Mouse (Mus musculus): ENCODE data around the gene Onecut1. TPM values are rescaled to one million over a fixed set of nuclear protein-coding genes. Genes with fewer than 3 reads are reported as not detected.

Gene Onecut1
- polyA plus RNA-seq, 1 experiment, result 0.02 TPM

DNA sequence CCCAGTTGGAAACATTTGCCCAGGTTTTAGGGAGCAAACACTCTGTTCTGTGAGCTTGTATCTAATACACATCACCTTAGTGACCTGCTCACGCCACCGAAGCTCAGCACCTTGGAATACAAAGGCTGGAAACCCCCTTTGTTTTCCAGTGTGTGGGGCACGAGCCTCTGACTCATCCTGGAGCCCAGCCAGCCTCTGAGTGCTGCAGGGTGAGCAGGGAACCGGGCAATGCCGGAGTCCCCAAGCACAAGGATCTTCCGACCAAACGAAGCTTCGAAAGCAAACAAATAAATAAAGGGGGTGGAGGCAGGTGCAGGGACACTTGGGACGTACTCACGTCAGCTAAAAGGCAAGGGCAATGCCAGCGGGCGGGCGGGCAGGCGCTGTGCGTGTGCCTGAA is 47.5 kb downstream of the Onecut1 start:
- DNase-seq (ENCODE audit: extremely low spot score in 1 of 2, low spot score in 1 of 2), result no peak

DNA sequence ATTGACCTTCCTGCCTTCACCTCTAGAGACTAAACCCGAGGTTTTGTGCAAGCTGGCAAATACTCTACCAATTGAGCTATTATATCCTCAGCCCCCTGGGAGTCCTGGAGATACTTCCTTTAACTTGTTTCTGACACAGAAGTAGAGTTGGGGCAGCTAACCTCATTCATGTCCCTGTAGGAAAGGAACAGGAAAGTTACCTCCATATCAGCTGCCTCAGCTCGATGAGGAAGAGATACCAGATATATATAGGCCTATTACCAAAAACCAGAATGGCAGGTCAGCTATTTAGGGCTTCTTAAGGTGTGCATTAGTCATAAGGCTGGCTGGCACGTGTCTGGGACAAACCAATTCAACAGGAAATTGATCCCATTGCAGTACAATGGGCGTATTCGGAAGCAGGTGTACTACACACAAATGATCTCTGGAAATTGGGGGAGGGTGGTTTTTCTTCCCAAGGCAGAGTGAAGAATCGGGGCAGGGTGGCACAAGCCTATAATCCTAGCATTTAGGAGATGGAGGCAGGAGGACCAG is 48.6 kb downstream of the Onecut1 start:
- DNase-seq (ENCODE audit: extremely low spot score in 1 of 2, low spot score in 1 of 2), result no peak

DNA sequence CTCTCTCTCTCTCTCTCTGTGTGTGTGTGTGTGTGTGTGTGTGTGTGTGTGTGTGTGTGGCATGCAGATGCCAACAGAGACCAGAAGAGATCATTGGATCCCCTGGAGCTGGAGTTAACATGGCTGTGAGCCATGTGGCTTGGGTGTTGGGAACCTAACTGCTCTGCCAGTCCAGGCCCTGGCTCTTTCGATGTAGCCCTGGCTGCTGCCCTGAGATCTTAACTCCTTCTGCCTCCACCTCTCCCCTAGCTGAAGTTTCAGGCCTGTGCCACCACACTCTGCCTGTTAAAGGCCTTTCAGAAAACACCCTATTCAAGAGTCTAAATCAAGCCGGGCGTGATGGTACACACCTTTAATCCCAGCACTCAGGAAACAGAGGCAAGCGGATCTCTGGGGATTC is 49.7 kb downstream of the Onecut1 start:
- DNase-seq (ENCODE audit: extremely low spot score in 1 of 2, low spot score in 1 of 2), result no peak

DNA sequence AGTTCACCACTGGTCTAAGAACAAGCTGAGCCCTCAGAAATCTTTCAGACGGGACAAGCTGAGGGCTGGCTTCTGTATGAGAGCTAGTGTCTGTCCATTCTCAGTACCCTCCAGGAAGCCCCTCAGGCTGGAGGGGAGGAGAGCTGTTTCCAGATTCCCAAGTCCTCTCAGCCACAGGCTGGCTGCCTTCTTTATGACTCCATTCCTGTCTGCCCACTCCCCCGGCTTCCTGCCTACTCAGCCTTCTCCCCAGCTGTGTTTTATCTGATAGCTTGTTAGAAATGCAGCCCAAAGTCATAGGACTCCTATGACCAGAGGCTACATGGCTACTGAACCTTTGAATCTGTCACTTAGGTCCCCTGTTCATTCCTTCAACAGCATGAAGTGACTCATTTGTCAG is 50.2 kb downstream of the Onecut1 start:
- no peak for DNase-seq (ENCODE audit: extremely low spot score in 1 of 2, low spot score in 1 of 2)

DNA sequence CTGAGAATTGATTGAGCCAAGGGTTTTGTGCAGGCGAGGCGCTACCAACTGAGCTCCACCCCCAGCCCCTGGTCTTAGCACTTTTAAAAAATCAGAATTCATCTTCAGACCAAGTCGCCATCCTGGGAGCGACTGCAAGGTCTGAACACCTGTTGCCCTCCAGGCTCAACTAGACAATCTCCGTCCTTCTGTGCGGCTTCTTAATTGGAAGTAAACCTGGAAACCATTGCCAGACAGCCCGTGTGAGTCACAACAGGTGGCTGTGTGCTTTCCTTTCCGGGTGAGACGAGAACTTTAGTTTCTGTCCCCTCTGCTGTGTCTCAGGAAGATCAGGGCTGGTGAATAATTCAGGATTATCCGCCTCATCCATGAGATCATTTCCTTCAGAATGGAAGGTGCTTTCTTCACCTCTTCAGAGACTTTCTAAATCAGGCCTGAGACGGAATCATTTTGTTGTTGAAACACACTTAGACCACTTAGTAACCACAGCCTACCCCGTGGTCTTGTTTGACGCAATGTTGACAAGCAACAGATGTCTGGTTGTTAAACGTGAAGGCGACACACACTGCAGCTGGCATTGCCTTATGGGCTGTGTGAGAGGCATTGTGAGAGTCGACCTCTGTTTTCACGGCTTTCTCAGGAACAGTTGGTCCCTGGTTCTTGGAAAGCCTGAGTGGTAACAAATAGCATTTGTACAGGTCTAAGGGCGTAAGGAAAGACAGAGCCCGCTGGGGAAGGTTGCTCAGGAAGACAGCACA is 51.1 kb downstream of the Onecut1 start:
- DNase-seq (ENCODE audit: extremely low spot score in 1 of 2, low spot score in 1 of 2), result no peak

DNA sequence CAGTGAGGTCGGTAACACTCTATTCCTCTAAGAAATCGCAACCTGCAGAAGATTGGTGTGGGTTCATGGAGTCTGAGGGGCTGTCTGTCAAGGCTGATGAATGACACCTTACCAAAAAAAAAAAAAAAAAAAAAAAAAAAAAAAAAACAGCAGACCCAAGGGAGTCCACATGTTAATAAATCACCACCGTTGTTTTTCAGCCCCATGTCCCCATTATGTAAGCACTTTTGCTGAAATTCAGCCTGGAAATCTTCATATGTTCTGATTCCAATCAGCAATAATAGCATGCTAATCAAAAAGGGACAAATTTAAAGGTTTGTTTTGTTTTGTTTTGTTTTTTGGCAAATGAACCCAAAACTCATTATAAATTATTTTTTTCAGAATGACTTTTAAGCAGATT is 53.9 kb downstream of the Onecut1 start:
- no peak for DNase-seq (ENCODE audit: extremely low spot score in 1 of 2, low spot score in 1 of 2)

DNA sequence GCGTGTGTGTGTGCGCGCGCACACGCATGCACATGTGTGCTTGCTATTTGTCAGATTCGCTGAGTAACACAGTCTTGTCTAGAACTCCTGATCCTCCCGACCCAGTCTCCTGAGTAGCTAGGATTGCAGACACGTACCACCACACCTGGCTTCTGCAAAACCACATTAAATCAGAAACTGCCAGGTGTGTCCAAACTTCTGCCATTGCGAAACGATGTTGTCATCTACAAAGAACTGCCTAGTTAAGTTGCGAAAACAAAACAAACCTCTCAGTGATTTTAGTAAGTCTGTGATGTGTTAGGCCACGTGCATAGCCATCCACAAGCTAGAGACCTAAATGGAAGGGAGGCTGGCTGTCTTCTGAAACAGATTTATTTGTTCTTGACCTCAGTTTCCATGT is 58.7 kb downstream of the Onecut1 start:
- no peak for DNase-seq (ENCODE audit: extremely low spot score in 1 of 2, low spot score in 1 of 2)

DNA sequence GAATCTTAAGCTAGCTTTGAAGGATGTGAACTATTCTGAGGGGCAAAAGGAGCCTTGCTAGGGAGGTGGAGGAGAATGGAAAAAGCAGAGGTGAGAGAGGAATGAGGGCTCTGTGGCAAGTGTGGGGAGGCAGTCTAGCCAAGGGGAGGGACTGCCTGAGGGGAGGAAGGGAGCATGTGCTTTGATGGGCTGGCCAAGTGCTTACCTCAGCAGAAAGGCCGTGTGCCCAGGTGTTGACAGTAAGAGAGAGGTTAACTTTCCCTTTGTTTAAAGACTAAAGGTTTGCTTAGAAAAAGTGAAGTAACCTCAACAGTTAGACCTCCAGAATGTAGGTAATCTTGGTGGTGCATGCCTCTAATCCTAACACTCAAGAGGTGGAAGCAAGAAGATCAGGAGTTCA is 59.7 kb downstream of the Onecut1 start:
- DNase-seq (ENCODE audit: extremely low spot score in 1 of 2, low spot score in 1 of 2), result no peak

DNA sequence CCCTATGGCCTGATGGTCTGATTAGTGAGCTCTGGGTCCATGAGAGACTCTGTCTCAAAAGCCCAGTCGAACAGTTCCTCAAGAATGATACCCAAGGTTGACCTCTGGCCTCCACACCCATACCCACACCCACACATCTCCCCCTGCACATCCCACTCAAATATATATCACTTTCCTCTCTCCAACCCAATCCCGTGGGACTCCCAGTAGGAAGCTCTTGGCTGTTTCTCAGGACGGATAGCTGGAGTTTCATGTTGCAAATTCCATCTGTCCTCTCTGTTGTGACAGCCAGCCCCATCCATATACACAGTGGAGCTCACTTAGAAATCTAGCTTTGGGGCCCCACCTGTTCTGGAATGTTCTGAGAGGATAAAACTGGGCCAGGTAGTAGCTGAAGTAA is 61.2 kb downstream of the Onecut1 start:
- no peak for DNase-seq (ENCODE audit: extremely low spot score in 1 of 2, low spot score in 1 of 2)

DNA sequence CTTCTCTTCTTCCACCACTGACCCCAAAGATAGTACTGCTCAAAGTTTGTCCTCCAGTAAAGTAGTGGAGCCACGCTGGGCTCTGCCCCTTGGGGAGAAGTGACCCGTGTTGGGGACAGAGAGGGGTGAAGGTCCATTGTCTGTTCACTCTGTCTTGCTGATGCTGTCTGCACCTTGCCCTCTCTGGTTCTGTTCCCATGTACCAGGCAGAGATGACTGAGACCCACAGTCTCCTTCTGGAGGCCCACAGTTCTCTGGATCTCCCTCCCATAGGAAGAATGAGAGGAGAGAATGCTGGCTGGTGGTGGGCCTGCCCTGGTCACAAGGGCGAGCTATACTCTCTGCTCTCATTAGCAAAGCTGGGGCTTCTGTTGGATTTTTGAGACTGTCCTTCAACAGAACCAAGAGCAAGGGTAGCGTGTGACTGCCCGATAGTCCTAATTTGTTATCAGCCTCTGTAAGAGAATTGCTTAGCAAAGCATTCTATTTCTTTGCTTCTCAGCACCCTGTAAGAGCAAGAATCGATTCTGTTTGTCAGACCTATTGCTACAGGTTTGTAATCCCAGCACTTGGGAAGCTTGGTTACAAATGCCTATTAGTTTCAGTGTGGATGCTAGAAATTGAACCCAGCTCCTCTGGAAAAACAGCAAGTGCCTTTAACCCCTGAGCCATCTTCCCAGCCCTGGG is 61.7 kb downstream of the Onecut1 start:
- no peak for DNase-seq (ENCODE audit: extremely low spot score in 1 of 2, low spot score in 1 of 2)

DNA sequence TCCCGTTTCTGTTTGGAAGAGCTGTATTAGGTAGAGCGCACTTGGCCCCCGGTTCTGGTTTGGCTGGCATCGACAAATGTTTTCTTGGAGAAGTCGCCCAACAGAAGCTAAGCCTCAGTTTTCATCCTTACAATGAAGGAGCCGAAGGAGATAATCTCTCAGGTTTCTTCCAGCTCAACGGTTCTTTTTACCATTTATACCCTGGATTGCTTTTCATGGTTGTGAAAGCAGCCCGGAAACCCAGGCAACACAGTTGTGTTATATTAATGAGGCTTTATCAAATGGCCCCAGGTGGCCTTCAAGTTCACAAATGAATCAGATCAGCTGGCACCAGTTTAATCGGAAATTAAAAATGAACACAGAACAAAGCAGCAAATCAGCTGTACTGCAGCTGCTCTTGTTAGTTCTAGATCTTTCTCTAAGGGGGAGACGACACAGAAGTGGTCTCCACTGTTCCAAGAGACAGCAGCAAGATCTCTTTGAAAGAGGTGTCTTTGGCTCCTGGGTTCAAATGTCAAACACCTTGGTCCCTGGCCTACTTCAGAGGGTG is 63.6 kb downstream of the Onecut1 start:
- no peak for DNase-seq (ENCODE audit: extremely low spot score in 1 of 2, low spot score in 1 of 2)

DNA sequence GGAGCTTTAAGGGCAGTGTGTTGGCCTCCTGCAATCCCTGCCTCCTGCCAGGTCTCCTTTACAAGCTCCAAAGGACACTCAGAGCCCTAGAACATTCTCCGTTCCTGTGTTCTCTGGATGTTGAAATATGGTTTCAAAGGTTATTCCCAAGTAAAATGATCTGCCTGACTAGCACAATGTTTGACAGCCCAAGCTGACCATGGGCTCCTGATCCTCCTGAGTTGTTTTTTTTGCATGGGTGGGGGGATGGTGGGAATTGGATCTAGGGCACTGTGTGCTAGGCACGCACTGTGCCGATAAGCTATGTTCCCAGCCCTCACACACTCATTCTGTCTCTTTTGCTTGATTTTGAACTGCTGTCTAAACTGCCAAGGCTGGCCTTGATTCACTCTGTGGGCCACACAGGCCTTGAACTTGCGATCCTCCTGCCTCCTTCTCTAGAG is 68.3 kb downstream of the Onecut1 start:
- no peak for DNase-seq (ENCODE audit: extremely low spot score in 1 of 2, low spot score in 1 of 2)

DNA sequence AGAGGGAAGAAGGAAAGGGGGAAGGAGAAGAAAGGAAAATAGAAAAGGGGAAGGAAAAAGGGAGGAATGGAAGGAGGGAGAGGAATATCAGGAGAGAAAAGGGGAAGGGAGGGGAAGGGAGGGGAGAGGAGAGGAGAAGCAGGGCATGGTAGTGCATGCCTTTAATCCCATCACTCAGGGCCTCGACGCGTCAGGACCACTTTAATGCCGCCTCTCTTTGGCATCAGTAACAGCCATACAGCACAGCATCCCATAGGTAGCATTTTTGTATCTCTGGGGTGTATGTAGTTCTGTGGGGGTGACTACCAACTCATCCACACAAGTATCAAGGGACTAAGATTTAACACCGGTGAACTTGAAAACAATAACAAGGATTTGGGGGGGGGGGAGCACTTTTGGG is 68.9 kb downstream of the Onecut1 start:
- no peak for DNase-seq (ENCODE audit: extremely low spot score in 1 of 2, low spot score in 1 of 2)

DNA sequence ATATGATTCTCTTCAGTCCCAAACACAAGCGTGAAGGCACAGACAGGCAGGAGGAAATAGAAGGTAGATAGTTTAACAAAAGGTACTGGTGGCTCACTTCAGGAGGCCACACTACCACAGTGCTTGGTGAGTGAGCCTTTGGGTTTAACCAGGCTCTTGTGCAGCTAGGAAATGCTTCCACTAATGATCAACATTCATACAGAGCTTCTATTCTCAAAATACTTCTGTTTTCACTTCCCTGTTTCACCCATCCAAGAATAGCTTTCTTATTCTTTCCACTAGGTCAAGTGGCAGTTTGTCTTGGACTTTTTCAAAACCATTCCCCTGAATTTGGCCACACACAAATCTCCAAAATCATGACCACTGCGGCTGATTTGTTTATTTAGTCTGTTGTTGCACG is 73.6 kb downstream of the Onecut1 start:
- DNase-seq (ENCODE audit: extremely low spot score in 1 of 2, low spot score in 1 of 2), result no peak

DNA sequence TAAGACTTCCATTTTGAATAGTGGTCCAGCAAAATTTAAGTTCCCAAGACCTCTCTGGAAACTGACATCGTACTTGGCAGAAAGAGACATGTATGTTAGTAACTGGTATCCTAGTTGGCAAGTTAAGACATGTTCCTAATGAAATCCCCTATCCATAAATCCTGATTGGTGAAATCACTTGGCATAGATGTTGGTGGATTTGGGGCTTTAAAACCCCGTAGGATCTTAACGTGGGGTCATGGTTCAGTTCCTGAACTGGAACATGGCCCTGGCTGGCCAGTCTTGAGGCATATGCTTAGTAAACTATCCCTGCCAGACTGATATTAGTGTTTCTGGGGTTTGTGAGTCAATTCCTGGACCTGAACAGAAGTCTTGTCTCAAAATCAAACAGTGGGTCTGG is 76.0 kb downstream of the Onecut1 start:
- no peak for DNase-seq (ENCODE audit: extremely low spot score in 1 of 2, low spot score in 1 of 2)

DNA sequence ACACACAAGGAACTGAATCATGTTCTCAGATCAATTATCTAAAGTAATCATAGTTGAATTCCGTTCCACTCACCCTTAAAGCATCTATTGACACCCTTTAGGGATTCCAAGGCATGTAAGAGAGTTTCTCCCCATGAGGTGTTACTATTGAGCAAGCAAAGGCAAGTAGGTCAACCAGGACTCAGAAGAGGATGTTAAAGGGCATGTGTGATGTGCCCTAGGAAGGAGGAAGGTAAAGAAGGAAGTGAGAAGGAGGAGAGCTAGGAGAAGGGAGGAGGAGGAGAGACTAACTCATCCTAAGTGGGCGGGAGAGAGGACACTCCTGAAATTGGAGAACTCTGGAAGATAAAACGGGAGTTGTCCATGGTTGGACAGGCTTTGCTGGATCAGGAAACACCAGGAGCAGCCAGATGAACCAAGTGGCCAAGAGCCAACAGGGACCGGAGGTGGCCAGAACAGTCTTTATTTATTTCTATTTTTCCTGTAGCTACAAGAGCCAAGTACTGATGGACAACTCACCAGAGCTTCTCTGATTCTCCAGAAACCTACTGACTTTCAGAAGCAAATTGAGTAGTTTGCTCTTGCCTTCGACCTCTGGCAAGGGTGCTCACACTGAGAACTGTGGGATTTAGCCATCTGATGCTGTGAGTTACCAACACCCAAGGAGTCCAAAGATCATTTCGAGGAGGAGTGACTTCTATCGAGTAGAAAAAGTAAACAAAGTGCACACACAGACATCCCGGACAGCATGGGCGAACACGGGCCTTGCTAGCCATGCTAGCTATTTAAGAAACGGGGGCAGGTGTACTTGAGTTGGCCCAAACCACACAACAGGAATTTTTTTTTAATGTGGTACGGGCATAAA is 77.2 kb downstream of the Onecut1 start:
- DNase-seq (ENCODE audit: extremely low spot score in 1 of 2, low spot score in 1 of 2), result no peak

Other genes with a start within 250 kb of the Onecut1 start
- gene Fam214a, start 91.0 kb downstream of the Onecut1 start, polyA plus RNA-seq (2012; rRNA removed), result 33.8 and 37.0 TPM in 2 replicates
- gene Arpp19, start 175.7 kb downstream of the Onecut1 start, polyA plus RNA-seq (2012; rRNA removed), result 250 and 268 TPM in 2 replicates
- gene Myo5a, start 209.1 kb downstream of the Onecut1 start, polyA plus RNA-seq (2012; rRNA removed), result 102 and 109 TPM in 2 replicates

Measured in frontal cortex, adult 2 months (tissue).